Mouse (Mus musculus): ENCODE measurements around the gene Usp46. TPM values are rescaled to one million over a fixed set of nuclear protein-coding genes. Genes with fewer than 3 reads are reported as not detected.
A peak's percentile ranks its signal among the peaks of the same experiment; 100 is the strongest.

The Usp46 gene
- polyA plus RNA-seq, 1 experiment = 15.5 TPM

DNA sequence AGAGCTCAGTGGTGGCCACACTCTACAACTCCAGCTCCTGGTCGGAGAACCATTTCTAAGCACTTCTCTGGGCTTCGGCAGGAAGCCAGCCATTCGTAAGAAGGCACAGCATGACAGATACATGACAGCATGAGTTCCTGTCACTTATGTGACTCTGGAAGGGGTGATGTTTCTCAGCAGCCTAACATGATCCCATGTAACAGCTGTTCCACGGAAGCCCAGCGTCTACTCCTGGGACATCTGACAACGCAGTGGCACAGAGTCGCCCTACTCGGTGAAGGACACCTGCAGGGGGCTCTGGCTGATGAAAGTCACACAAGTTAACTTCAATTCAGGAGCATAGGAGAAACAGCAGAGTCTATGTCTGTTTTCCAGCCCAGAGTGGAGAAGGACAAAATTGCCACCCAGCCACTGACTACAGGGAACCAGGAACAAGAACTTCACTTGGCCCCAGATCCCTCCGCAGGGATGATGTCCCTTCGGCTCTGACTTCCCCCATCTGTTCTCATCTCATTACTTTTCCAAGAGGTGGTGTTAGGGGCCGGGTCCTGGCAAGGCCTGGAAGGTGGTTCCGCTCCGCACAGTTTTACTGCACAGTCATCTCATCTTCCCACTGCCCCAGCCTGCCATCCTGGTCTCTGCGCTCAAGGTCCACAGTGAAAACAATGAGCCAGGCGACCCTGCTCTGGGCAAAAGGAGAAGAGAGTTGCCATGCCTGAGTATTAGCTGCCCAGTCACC is 15.9 kb downstream of the Usp46 start:
- H3K4me3 ChIP-seq (ENCODE audit: insufficient read depth, low read depth, low read length) = no peak overlapping the region
- H3K27ac ChIP-seq (replicated peaks; ENCODE audit: low read depth, low read length) = no peak overlapping the region

DNA sequence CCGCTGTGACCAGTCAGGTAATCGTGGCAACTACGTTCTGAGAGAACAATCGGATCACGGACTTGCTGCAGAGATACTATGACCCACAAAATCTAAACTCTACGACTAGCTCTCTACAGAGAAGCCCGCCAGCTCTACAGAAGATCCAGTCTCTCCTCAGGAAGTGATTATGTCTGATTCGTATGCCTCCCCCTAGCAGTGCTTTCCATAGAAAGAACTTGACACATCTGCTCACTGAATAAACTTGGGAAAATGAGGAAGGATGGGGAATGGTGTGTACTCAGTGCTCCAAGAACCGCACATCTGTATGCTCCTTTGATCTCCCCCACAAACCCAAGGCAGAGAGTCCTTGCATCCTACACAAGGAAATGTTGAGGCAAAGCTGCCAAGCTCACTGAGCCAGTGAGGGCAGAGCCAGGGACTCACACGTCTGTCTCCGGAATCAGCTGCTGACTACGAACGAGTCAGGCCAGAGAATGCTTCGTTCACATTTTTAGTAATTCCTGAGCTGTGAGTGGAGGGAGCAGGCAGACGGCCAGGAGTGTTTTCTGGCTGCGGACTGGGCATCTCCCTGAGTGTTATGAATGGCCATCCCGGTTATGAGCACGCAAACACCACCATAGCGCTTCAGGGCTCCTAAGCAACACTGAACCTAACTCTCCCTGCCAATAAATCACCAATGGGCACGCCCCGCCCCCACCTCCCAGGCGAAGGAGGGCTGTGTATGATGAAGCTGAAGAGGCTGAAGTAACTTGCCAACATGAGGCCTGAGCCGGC is 16.6 kb downstream of the Usp46 start:
- no peak overlapping the region for H3K27ac ChIP-seq (replicated peaks; ENCODE audit: low read depth, low read length)
- H3K4me3 ChIP-seq (ENCODE audit: insufficient read depth, low read depth, low read length) = no peak overlapping the region
- H3K4me1 ChIP-seq (ENCODE audit: control insufficient read depth, insufficient read depth, insufficient read length, low read length) = peaks cover 14% of the 10 kb centered on the region

More for the DNA sequence above, 15.9 kb downstream of the Usp46 start:
- H3K4me1 ChIP-seq (ENCODE audit: control insufficient read depth, insufficient read depth, insufficient read length, low read length) = peaks cover 14% of the 10 kb centered on the region

- peaks cover 14% of the 10 kb centered on the region for H3K4me1 ChIP-seq (ENCODE audit: control insufficient read depth, insufficient read depth, insufficient read length, low read length)
- no peak overlapping the region for H3K4me3 ChIP-seq (ENCODE audit: insufficient read depth, low read depth, low read length)
- H3K27ac ChIP-seq (replicated peaks; ENCODE audit: low read depth, low read length) = no peak overlapping the region
Observed at GRCm38 (mm10) chr5:74050903-74051302, 17.3 kb downstream of the Usp46 start.

- no peak overlapping the region for H3K4me3 ChIP-seq (ENCODE audit: insufficient read depth, low read depth, low read length)
- H3K27ac ChIP-seq (replicated peaks; ENCODE audit: low read depth, low read length) = peak overlapping the region; percentile 32; the same call in 1 of the 2 replicates
- H3K4me1 ChIP-seq (ENCODE audit: control insufficient read depth, insufficient read depth, insufficient read length, low read length) = peaks cover 14% of the 10 kb centered on the region
Observed at GRCm38 (mm10) chr5:74048846-74049495, 19.3 kb downstream of the Usp46 start.

DNA sequence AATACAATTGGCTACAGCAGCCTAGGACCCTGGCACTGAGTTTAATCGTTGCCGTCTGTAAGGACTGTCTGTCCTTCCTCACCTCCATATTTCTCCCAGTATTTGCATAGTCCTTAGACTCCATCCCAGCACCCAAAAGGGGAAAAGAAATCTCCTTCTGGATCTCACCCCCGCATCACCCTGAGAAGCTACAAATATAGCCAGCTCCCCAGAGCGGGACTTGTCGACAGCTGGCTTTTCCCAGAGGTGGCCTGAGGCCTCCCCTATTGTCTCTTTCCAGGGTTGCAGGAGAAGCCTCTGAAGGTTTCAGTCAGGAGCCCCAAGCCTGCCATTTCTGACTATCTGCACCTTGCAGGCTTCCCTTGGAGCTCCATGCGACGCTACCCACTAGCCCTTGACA is 23.6 kb downstream of the Usp46 start:
- Histone ChIP-seq H3K27ac (replicated peaks; ENCODE audit: low read depth, low read length) (no peak overlapping the region), H3K4me3 (ENCODE audit: insufficient read depth, low read depth, low read length) (no peak overlapping the region), H3K4me1 (ENCODE audit: control insufficient read depth, insufficient read depth, insufficient read length, low read length) (peaks cover 7% of the 10 kb centered on the region; the same call in 1 of the 2 replicates)

DNA sequence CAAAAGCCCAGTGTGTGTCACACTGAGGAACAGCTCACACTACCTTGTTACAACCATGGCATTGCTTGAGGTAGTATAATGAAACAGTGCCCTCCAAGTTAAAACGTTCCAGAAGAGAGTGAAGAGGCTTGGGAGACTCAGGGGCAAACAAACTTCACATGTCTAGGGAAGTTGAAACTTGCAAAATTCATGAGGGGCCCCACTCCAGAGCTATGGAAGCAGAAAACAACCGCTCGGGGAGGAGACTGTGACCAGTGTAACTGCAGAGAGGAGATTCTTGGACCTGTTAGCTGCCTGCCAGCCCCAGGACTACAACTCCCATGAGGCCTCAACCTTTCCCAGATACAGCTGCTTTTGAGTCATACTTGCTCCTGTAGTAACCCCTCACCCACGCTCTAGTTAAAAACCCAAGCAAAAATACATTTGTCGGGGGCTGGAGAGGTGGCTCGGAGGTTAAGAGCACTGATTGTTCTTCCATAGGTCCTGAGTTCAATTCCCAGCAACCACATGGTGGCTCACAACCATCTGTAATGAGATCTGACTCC is 25.4 kb downstream of the Usp46 start:
- peaks cover 2% of the 10 kb centered on the region; the same call in 1 of the 2 replicates for H3K4me1 ChIP-seq (ENCODE audit: control insufficient read depth, insufficient read depth, insufficient read length, low read length)
- no peak overlapping the region for H3K27ac ChIP-seq (replicated peaks; ENCODE audit: low read depth, low read length)
- no peak overlapping the region for H3K4me3 ChIP-seq (ENCODE audit: insufficient read depth, low read depth, low read length)

DNA sequence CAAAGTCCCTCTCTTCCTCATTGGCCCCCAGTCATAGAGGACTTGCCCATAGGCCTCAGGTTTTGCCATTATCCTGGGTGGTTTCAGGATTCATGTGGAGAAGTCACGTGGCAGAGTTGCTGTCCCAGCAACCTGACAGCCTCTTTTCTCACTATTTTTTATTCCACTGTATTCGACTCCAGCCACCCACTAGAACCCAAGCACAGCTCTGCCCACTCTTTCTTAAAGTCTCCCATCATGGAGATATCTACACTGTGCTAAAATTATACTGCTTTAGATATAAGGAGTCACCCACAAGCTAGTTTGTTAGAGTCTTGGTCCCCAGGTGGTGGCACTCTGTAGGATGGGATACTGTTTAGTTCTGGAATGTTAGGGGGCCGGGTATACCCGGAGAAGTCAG is 27.7 kb downstream of the Usp46 start:
- H3K27ac ChIP-seq (replicated peaks; ENCODE audit: low read depth, low read length) = no peak overlapping the region
- no peak overlapping the region for H3K4me3 ChIP-seq (ENCODE audit: insufficient read depth, low read depth, low read length)
- H3K4me1 ChIP-seq (ENCODE audit: control insufficient read depth, insufficient read depth, insufficient read length, low read length) = peaks cover 2% of the 10 kb centered on the region; the same call in 1 of the 2 replicates

DNA sequence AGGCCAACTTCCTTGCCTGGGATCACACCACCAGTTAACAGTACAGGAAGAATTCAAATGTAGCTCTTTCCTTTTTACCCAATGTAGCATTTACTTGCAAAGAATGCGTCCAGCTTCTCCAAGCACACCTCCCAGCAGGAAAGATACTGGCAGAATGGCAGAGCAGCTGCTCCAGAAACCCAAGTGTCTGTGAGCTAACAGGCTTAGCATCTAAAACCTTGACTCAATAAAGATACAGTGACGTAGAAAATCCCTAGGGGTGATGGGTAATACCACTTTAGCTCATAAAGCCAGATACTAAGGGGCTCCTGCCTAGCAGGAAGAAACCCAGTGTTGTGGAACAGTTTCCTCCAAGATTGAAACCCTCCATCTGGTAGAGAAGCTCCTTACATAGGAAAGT is 32.8 kb downstream of the Usp46 start:
- Histone ChIP-seq H3K27ac (replicated peaks; ENCODE audit: low read depth, low read length) (no peak overlapping the region), H3K4me3 (ENCODE audit: insufficient read depth, low read depth, low read length) (no peak overlapping the region), H3K4me1 (ENCODE audit: control insufficient read depth, insufficient read depth, insufficient read length, low read length) (no peaks in the 10 kb centered on the region; the same call in 1 of the 2 replicates)

GRCm38 (mm10) chr5:74034177-74034576 is 34.1 kb downstream of the Usp46 start:
- Histone ChIP-seq H3K4me1 (ENCODE audit: control insufficient read depth, insufficient read depth, insufficient read length, low read length) (peaks cover 2% of the 10 kb centered on the region; the same call in 1 of the 2 replicates), H3K27ac (replicated peaks; ENCODE audit: low read depth, low read length) (no peak overlapping the region), H3K4me3 (ENCODE audit: insufficient read depth, low read depth, low read length) (no peak overlapping the region)

DNA sequence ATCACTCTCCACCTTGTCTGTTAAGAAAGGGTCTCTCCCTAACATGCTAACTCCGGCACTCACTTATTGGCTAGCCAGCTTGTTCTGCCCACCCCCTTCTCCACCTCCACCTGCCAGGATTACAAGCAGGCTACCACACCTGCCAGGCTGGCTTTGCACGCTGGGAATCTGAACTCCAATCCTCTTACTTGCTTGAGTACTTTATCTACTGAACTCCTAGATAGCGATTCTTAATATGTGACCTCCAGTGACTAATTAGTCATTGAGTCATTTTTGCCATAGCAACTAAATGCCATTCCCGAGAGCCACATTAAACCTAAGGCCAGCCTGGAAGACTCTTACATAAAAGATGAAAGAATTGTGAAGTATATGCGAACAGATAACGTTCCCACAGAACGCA is 38.4 kb downstream of the Usp46 start:
- H3K4me3 ChIP-seq (ENCODE audit: insufficient read depth, low read depth, low read length) = no peak overlapping the region
- H3K4me1 ChIP-seq (ENCODE audit: control insufficient read depth, insufficient read depth, insufficient read length, low read length) = peaks cover 2% of the 10 kb centered on the region; the same call in 1 of the 2 replicates
- H3K27ac ChIP-seq (replicated peaks; ENCODE audit: low read depth, low read length) = no peak overlapping the region

GRCm38 (mm10) chr5:74028691-74029479 is 39.3 kb downstream of the Usp46 start:
- Histone ChIP-seq H3K4me3 (ENCODE audit: insufficient read depth, low read depth, low read length) (no peak overlapping the region), H3K4me1 (ENCODE audit: control insufficient read depth, insufficient read depth, insufficient read length, low read length) (peaks cover 2% of the 10 kb centered on the region; the same call in 1 of the 2 replicates), H3K27ac (replicated peaks; ENCODE audit: low read depth, low read length) (no peak overlapping the region)

- Histone ChIP-seq H3K27ac (replicated peaks; ENCODE audit: low read depth, low read length) (no peak overlapping the region), H3K4me1 (ENCODE audit: control insufficient read depth, insufficient read depth, insufficient read length, low read length) (peaks cover 2% of the 10 kb centered on the region; the same call in 1 of the 2 replicates), H3K4me3 (ENCODE audit: insufficient read depth, low read depth, low read length) (no peak overlapping the region)
Observed at GRCm38 (mm10) chr5:74028221-74028620, 40.0 kb downstream of the Usp46 start.

GRCm38 (mm10) chr5:74020506-74020905 is 47.7 kb downstream of the Usp46 start:
- Histone ChIP-seq H3K4me3 (ENCODE audit: insufficient read depth, low read depth, low read length) (no peak overlapping the region), H3K4me1 (ENCODE audit: control insufficient read depth, insufficient read depth, insufficient read length, low read length) (no peaks in the 10 kb centered on the region), H3K27ac (replicated peaks; ENCODE audit: low read depth, low read length) (no peak overlapping the region)

- Histone ChIP-seq H3K4me3 (ENCODE audit: insufficient read depth, low read depth, low read length) (no peak overlapping the region), H3K4me1 (ENCODE audit: control insufficient read depth, insufficient read depth, insufficient read length, low read length) (no peaks in the 10 kb centered on the region), H3K27ac (replicated peaks; ENCODE audit: low read depth, low read length) (no peak overlapping the region)
Observed at GRCm38 (mm10) chr5:74018870-74019565, 49.2 kb downstream of the Usp46 start.
